Mouse (Mus musculus) C2C12 (cell line): ENCODE data around the gene Grk6. TPM values are rescaled to one million over a fixed set of nuclear protein-coding genes. Genes with fewer than 3 reads are reported as not detected.
A peak's percentile ranks its signal among the peaks of the same experiment; 100 is the strongest.

Experiments used
- H3K27me3 ChIP-seq: one replicate; pipeline ENCODE4 v1.6.1; 2011; ENCODE audit not compliant: control insufficient read depth, insufficient read depth, insufficient read length
- H3K36me3 ChIP-seq: one replicate; pipeline ENCODE4 v1.6.1; 2011; ENCODE audit not compliant: control insufficient read depth, insufficient read depth
- H3K4me3 ChIP-seq: one replicate; pipeline ENCODE4 v1.5.1; 2011; ENCODE audit warnings: mild to moderate bottlenecking, control low read depth; ENCODE audit not compliant: poor library complexity, insufficient read depth, severe bottlenecking
- H3K79me2 ChIP-seq: one replicate; pipeline ENCODE4 v1.6.1; 2011; ENCODE audit not compliant: control insufficient read depth, insufficient read depth
- H3K79me3 ChIP-seq: one replicate; pipeline ENCODE4 v1.6.1; 2011; ENCODE audit warnings: low read depth, control low read depth
- H3ac ChIP-seq: one replicate; pipeline ENCODE3; 2011; ENCODE audit warnings: low read depth; ENCODE audit not compliant: control insufficient read depth, insufficient read length
- CEBPB ChIP-seq: IDR thresholded peaks from one replicate; pipeline ENCODE4 v1.6.1; 2011; ENCODE audit warnings: low read depth, mild to moderate bottlenecking, control low read depth, moderate library complexity
- CTCF ChIP-seq: IDR thresholded peaks from one replicate; pipeline ENCODE4 v1.5.1; 2011; ENCODE audit not compliant: control insufficient read depth, insufficient read depth, insufficient read length
- FOSL1 ChIP-seq: IDR thresholded peaks from one replicate; pipeline ENCODE4 v1.8.0; 2011; ENCODE audit warnings: mild to moderate bottlenecking, low read length; ENCODE audit not compliant: poor library complexity, insufficient read depth, severe bottlenecking
- MAX ChIP-seq: IDR thresholded peaks from one replicate; pipeline ENCODE4 v1.6.1; 2011; ENCODE audit warnings: mild to moderate bottlenecking, control low read depth
- MYOD1 ChIP-seq: IDR thresholded peaks from one replicate; pipeline ENCODE4 v1.6.1; 2011; ENCODE audit warnings: low read depth; ENCODE audit not compliant: control insufficient read depth, insufficient read length
- MYOG ChIP-seq: IDR thresholded peaks from one replicate; pipeline ENCODE4 v1.6.1; 2011; ENCODE audit not compliant: control insufficient read depth, insufficient read length; ENCODE audit errors: extremely low read depth
- USF1 ChIP-seq: IDR thresholded peaks from one replicate; pipeline ENCODE4 v1.6.1; 2011; ENCODE audit warnings: low read depth, mild to moderate bottlenecking, control low read depth, moderate library complexity
- polyA plus RNA-seq: library from polyadenylated mRNA; unstranded; fragments of >200 nt; fragmentation: generic; extraction: Trizol; gene quantifications from one replicate; pipeline ENCODE4 v1.2.1, GENCODE M21; 2012; ENCODE audit warnings: missing spikeins

Grk6 gene
- polyA plus RNA-seq, 1 experiment, result 81.9 TPM

GRCm38 (mm10) chr13:55486916-55487577, 42.2 kb downstream of the Grk6 start:
- no peaks in the 10 kb centered on the region for H3K27me3 ChIP-seq
- H3K79me3 ChIP-seq, result peaks cover 8% of the 10 kb centered on the region
- peak overlapping the region; percentile 94 for H3ac ChIP-seq
- no peaks in the 10 kb centered on the region for H3K36me3 ChIP-seq
- TF ChIP-seq CTCF (no peak), MAX (no peak), USF1 (no peak), MYOG (no peak), MYOD1 (no peak), CEBPB (no peak), FOSL1 (no peak)
- peaks cover 27% of the 10 kb centered on the region for H3K79me2 ChIP-seq
- H3K4me3 ChIP-seq, result peak overlapping the region; percentile 49

- TF ChIP-seq USF1 (no peak), MYOD1 (peak; percentile 29)
Observed at GRCm38 (mm10) chr13:55487578-55488498, 43.0 kb downstream of the Grk6 start, which contains the start of gene Dbn1. Dbn1 (minus strand) TSS chr13:55488111.

GRCm38 (mm10) chr13:55494257-55494656, 49.4 kb downstream of the Grk6 start:
- TF ChIP-seq MYOG, result no peak
- TF ChIP-seq USF1, result no peak
- no peak for TF ChIP-seq MYOD1
- TF ChIP-seq FOSL1, result no peak
- no peak for TF ChIP-seq CEBPB
- TF ChIP-seq MAX, result no peak
- TF ChIP-seq CTCF, result no peak
- Histone ChIP-seq H3ac (no peak overlapping the region), H3K79me2 (no peaks in the 10 kb centered on the region), H3K36me3 (peaks cover 25% of the 10 kb centered on the region), H3K4me3 (no peak overlapping the region), H3K27me3 (no peaks in the 10 kb centered on the region), H3K79me3 (no peaks in the 10 kb centered on the region)

More at GRCm38 (mm10) chr13:55487578-55488498, 43.0 kb downstream of the Grk6 start, which contains the start of gene Dbn1:
- H3K4me3 ChIP-seq, result peak within 1 kb of the TSS; percentile 49
- peaks cover 27% of the 10 kb centered on the region for H3K79me2 ChIP-seq
- peaks cover 8% of the 10 kb centered on the region for H3K79me3 ChIP-seq
- H3K36me3 ChIP-seq, result no peaks in the 10 kb centered on the region
- peak within 1 kb of the TSS; percentile 94 for H3ac ChIP-seq
- H3K27me3 ChIP-seq, result no peaks in the 10 kb centered on the region

- Histone ChIP-seq H3K27me3 (no peaks in the 10 kb centered on the region), H3K79me3 (no peaks in the 10 kb centered on the region), H3K36me3 (peaks cover 32% of the 10 kb centered on the region), H3ac (no peak overlapping the region), H3K4me3 (no peak overlapping the region), H3K79me2 (no peaks in the 10 kb centered on the region)
- no peak for TF ChIP-seq MAX
- TF ChIP-seq CEBPB, result no peak
- TF ChIP-seq USF1, result no peak
- TF ChIP-seq MYOG, result no peak
- TF ChIP-seq CTCF, result no peak
Observed at GRCm38 (mm10) chr13:55494883-55495621, 50.2 kb downstream of the Grk6 start.

- TF ChIP-seq CTCF (no peak), FOSL1 (no peak), CEBPB (no peak), MYOG (no peak), MYOD1 (no peak), MAX (no peak), USF1 (no peak)
Observed at GRCm38 (mm10) chr13:55495702-55496101, 50.8 kb downstream of the Grk6 start.

More at GRCm38 (mm10) chr13:55495702-55496101, 50.8 kb downstream of the Grk6 start:
- H3K27me3 ChIP-seq, result no peaks in the 10 kb centered on the region
- peaks cover 38% of the 10 kb centered on the region for H3K36me3 ChIP-seq
- H3K4me3 ChIP-seq, result no peak overlapping the region
- no peaks in the 10 kb centered on the region for H3K79me2 ChIP-seq
- H3ac ChIP-seq, result no peak overlapping the region
- H3K79me3 ChIP-seq, result no peaks in the 10 kb centered on the region
